Mouse (Mus musculus) testis, adult 2 months (tissue): ENCODE results near the gene Cep164. TPM values are rescaled to one million over a fixed set of nuclear protein-coding genes. Genes with fewer than 3 reads are reported as not detected.
A peak's percentile ranks its signal among the peaks of the same experiment; 100 is the strongest.

Source experiments
- H3K27ac ChIP-seq: fragments of 200-500 bp; 2 replicates; pipeline ENCODE4 v1.5.1; 2012; ENCODE audit warnings: low read depth, low read length; ENCODE audit not compliant: control insufficient read depth, insufficient read depth
- H3K27me3 ChIP-seq: fragments of 200-500 bp; 2 replicates; pipeline ENCODE4 v1.6.1; 2012; ENCODE audit warnings: mild to moderate bottlenecking, low read length, moderate library complexity; ENCODE audit not compliant: control insufficient read depth, insufficient read depth
- H3K36me3 ChIP-seq: fragments of 200-500 bp; 2 replicates; pipeline ENCODE4 v1.6.1; 2012; ENCODE audit warnings: mild to moderate bottlenecking, low read length; ENCODE audit not compliant: control insufficient read depth, insufficient read depth
- H3K4me1 ChIP-seq: fragments of 200-500 bp; 2 replicates; pipeline ENCODE4 v1.6.1; 2012; ENCODE audit warnings: low read length; ENCODE audit not compliant: control insufficient read depth, insufficient read depth
- H3K4me3 ChIP-seq: fragments of 200-500 bp; 2 replicates; pipeline ENCODE4 v1.5.1; 2012; ENCODE audit warnings: low read depth, mild to moderate bottlenecking, low read length, moderate library complexity, mixed read lengths; ENCODE audit not compliant: control insufficient read depth
- CTCF ChIP-seq: fragments of 200-500 bp; IDR thresholded peaks from 2 replicates; pipeline ENCODE4 v1.5.1; 2012; ENCODE audit warnings: low read depth, mild to moderate bottlenecking, inconsistent platforms, low read length, moderate library complexity; ENCODE audit not compliant: control insufficient read depth, insufficient read depth, insufficient replicate concordance
- POLR2A ChIP-seq: fragments of 200-500 bp; IDR thresholded peaks from 2 replicates; pipeline ENCODE4 v1.6.1; 2012; ENCODE audit warnings: low read depth, mild to moderate bottlenecking, inconsistent platforms, low read length, moderate library complexity; ENCODE audit not compliant: control insufficient read depth
- polyA plus RNA-seq: library from polyadenylated mRNA; depleted of rRNA; stranded (reverse); fragments of >200 nt; gene quantifications from 2 replicates; pipeline ENCODE4 v1.2.3, GENCODE M21; 2012

The Cep164 gene
- polyA plus RNA-seq, 1 experiment, result 64.5 TPM

- no peak for TF ChIP-seq CTCF
- TF ChIP-seq POLR2A, result 0 out of 2 replicates have a peak, but pooled peaks have one; percentile 40
- peak overlapping the region; percentile 81 for H3K4me3 ChIP-seq
- H3K36me3 ChIP-seq, result no peaks in the 10 kb centered on the region
- peak overlapping the region; percentile 34; the same call in 1 of the 2 replicates for H3K27ac ChIP-seq
- no peaks in the 10 kb centered on the region for H3K27me3 ChIP-seq
- H3K4me1 ChIP-seq, result peaks cover 19% of the 10 kb centered on the region
Observed at GRCm38 (mm10) chr9:45768421-45768820, 60.1 kb downstream of the Cep164 start.

- no peaks in the 10 kb centered on the region for H3K36me3 ChIP-seq
- no peak for TF ChIP-seq CTCF
- TF ChIP-seq POLR2A, result no peak
Observed at GRCm38 (mm10) chr9:45767155-45767554, 61.3 kb downstream of the Cep164 start.

GRCm38 (mm10) chr9:45766195-45766594, 62.3 kb downstream of the Cep164 start:
- H3K27me3 ChIP-seq, result no peaks in the 10 kb centered on the region
- no peak overlapping the region for H3K27ac ChIP-seq
- H3K4me1 ChIP-seq, result peaks cover 19% of the 10 kb centered on the region
- H3K4me3 ChIP-seq, result no peak overlapping the region
- TF ChIP-seq CTCF, result no peak
- no peak for TF ChIP-seq POLR2A
- no peaks in the 10 kb centered on the region for H3K36me3 ChIP-seq

More at GRCm38 (mm10) chr9:45767155-45767554, 61.3 kb downstream of the Cep164 start:
- Histone ChIP-seq H3K27ac (no peak overlapping the region), H3K27me3 (no peaks in the 10 kb centered on the region), H3K4me3 (no peak overlapping the region), H3K4me1 (peaks cover 19% of the 10 kb centered on the region)

- Histone ChIP-seq H3K4me1 (no peaks in the 10 kb centered on the region), H3K36me3 (no peaks in the 10 kb centered on the region), H3K4me3 (no peak overlapping the region), H3K27ac (no peak overlapping the region), H3K27me3 (no peaks in the 10 kb centered on the region)
- peak; percentile 79; the same call in 1 of the 2 replicates for TF ChIP-seq CTCF
- TF ChIP-seq POLR2A, result no peak
Observed at GRCm38 (mm10) chr9:45754452-45755091, 73.9 kb downstream of the Cep164 start.

- TF ChIP-seq CTCF, result no peak
- TF ChIP-seq POLR2A, result no peak
- Histone ChIP-seq H3K36me3 (no peaks in the 10 kb centered on the region), H3K4me3 (no peak overlapping the region), H3K27me3 (no peaks in the 10 kb centered on the region), H3K27ac (no peak overlapping the region), H3K4me1 (no peaks in the 10 kb centered on the region)
Observed at GRCm38 (mm10) chr9:45749917-45750316, 78.6 kb downstream of the Cep164 start.

- H3K4me3 ChIP-seq, result no peak overlapping the region
- no peaks in the 10 kb centered on the region for H3K36me3 ChIP-seq
- no peaks in the 10 kb centered on the region for H3K27me3 ChIP-seq
- no peak for TF ChIP-seq CTCF
- no peak for TF ChIP-seq POLR2A
- no peaks in the 10 kb centered on the region for H3K4me1 ChIP-seq
- H3K27ac ChIP-seq, result no peak overlapping the region
Observed at GRCm38 (mm10) chr9:45745451-45745850, 83.0 kb downstream of the Cep164 start.

- Histone ChIP-seq H3K27me3 (no peaks in the 10 kb centered on the region), H3K4me3 (no peak overlapping the region), H3K27ac (no peak overlapping the region), H3K4me1 (no peaks in the 10 kb centered on the region), H3K36me3 (no peaks in the 10 kb centered on the region)
- TF ChIP-seq POLR2A (no peak), CTCF (no peak)
Observed at GRCm38 (mm10) chr9:45740584-45740980, 87.9 kb downstream of the Cep164 start.
